Mouse (Mus musculus) B cell, adult 67 days (primary cell): ENCODE results near the gene Nfil3. TPM values are rescaled to one million over a fixed set of nuclear protein-coding genes. Genes with fewer than 3 reads are reported as not detected.

Source experiments
- total RNA-seq, 2 experiments: library from RNA; stranded (reverse); gene quantifications; 4 replicates each; pipeline ENCODE4 v1.2.4; 2023

The Nfil3 gene
- 1 to 10 TPM; 3.6 to 3.8 TPM for total RNA-seq

GRCm38 (mm10) chr13:52980951-52981421 lies at the start of gene Nfil3:
Gene Nfil3 (minus strand): TSS chr13:52981073.

GRCm38 (mm10) chr13:52929209-52930171 lies 51.4 kb downstream of the Nfil3 start, which contains the start of gene Auh:
Gene Auh (minus strand): TSS chr13:52929681.

Other genes with a start within 250 kb of the Nfil3 start
- gene Auh, start 51.4 kb downstream of the Nfil3 start, total RNA-seq: 10 to 100 TPM; 46.1 to 52.6 TPM